19 mouse cellular contexts compared by ENCODE assay signal in genomic region chr6:27965237-27965636, GRCm38 (mm10).
"Had no signal": no experiment of that assay in that cellular context is flagged by ENCODE, and none has a peak within 500 bp of the region (broad histone marks: within the 10 kb centered on the region; RNA-seq: fewer than 3 reads in every experiment).

No protein-coding gene starts in this region.

- H3K4me1 ChIP-seq: kidney, embryonic 15.5 days; limb, embryonic 15.5 days; liver, embryonic 12.5 days; megakaryocyte, embryonic 14.5 days; midbrain, embryonic 15.5 days; neural tube, embryonic 13.5 days had no signal

- H3K36me3 ChIP-seq: kidney, embryonic 15.5 days; limb, embryonic 15.5 days; liver, embryonic 12.5 days; midbrain, embryonic 15.5 days; neural tube, embryonic 13.5 days had no signal

- H3K4me2 ChIP-seq: kidney, embryonic 15.5 days; limb, embryonic 15.5 days; liver, embryonic 12.5 days; lung, embryonic 14.5 days; midbrain, embryonic 11.5 days; midbrain, embryonic 15.5 days; neural tube, embryonic 13.5 days had no signal

- ATAC-seq: liver, embryonic 12.5 days; midbrain, embryonic 15.5 days had no signal

- H3K27ac ChIP-seq: kidney, embryonic 15.5 days; limb, embryonic 15.5 days; liver, embryonic 12.5 days; macrophage; midbrain, embryonic 15.5 days; neural tube, embryonic 13.5 days had no signal

- H3K9ac ChIP-seq: kidney, embryonic 15.5 days; limb, embryonic 15.5 days; liver, embryonic 12.5 days; lung, embryonic 14.5 days; midbrain, embryonic 15.5 days; neural tube, embryonic 13.5 days had no signal

- H3K9me3 ChIP-seq: kidney, embryonic 15.5 days; limb, embryonic 15.5 days; liver, embryonic 12.5 days; megakaryocyte, embryonic 14.5 days; midbrain, embryonic 15.5 days; neural tube, embryonic 13.5 days had no signal

- H3K4me3 ChIP-seq: kidney, embryonic 15.5 days; limb, embryonic 15.5 days; liver, embryonic 12.5 days; megakaryocyte, embryonic 14.5 days; midbrain, embryonic 15.5 days; neural tube, embryonic 13.5 days had no signal

- H3K27me3 ChIP-seq: kidney, embryonic 15.5 days; limb, embryonic 15.5 days; liver, embryonic 12.5 days; megakaryocyte, embryonic 14.5 days; midbrain, embryonic 15.5 days; neural tube, embryonic 13.5 days had no signal

- DNase-seq: kidney, adult 2 months; kidney, postnatal 14 days; layer of hippocampus, adult 9-11 months; layer of hippocampus, postnatal 36 days; lung, embryonic 14.5 days; lung, postnatal 14 days; retina, postnatal 1 day; right cerebral cortex, postnatal 4 days; spleen, adult 18-20 months; thymus, adult 2 months; thymus, postnatal 25 days had no signal
